Mouse (Mus musculus) lung, embryonic 14.5 days (tissue): Measurements from ENCODE around the gene Lrig2. TPM values are rescaled to one million over a fixed set of nuclear protein-coding genes. Genes with fewer than 3 reads are reported as not detected.

ENCODE experiments used
- ATAC-seq: fragments of 200-750 bp; cut with Nextera tagmentation; 2 replicates; pipeline ENCODE4 v1.8.0; 2017; ENCODE audit warnings: mild to moderate bottlenecking, moderate TSS enrichment, moderate library complexity; ENCODE audit not compliant: insufficient read depth
- DNase-seq: peaks from one replicate; pipeline ENCODE4 v3.0.0-alpha.2; 2015
- H3K27ac ChIP-seq: fragments of 300-500 bp; sonication (generic); 2 replicates; pipeline ENCODE4 v1.5.1; 2014; ENCODE audit warnings: low read depth, mild to moderate bottlenecking, moderate library complexity
- H3K27me3 ChIP-seq: fragments of 300-500 bp; sonication (generic); 2 replicates; pipeline ENCODE4 v1.6.1; 2014; ENCODE audit warnings: low read length, control low read depth; ENCODE audit not compliant: insufficient read depth
- H3K36me3 ChIP-seq: fragments of 300-500 bp; sonication (generic); 2 replicates; pipeline ENCODE4 v1.6.1; 2014; ENCODE audit warnings: control low read depth; ENCODE audit not compliant: insufficient read depth
- H3K4me1 ChIP-seq: fragments of 300-500 bp; sonication (generic); 2 replicates; pipeline ENCODE4 v1.6.1; 2014; ENCODE audit warnings: antibody characterized with exemption, control low read depth; ENCODE audit not compliant: insufficient read depth
- H3K4me2 ChIP-seq: fragments of 300-500 bp; sonication (generic); 2 replicates; pipeline ENCODE4 v1.6.1; 2014; ENCODE audit warnings: mild to moderate bottlenecking
- H3K4me3 ChIP-seq: fragments of 300-500 bp; sonication (generic); 2 replicates; pipeline ENCODE4 v1.5.1; 2014; ENCODE audit warnings: low read depth, low read length
- H3K9ac ChIP-seq: fragments of 300-500 bp; sonication (generic); 2 replicates; pipeline ENCODE4 v1.6.1; 2014
- H3K9me3 ChIP-seq: fragments of 300-500 bp; sonication (generic); 2 replicates; pipeline ENCODE4 v1.6.1; 2016; ENCODE audit warnings: low read depth, low read length, control low read depth
- CTCF ChIP-seq: IDR thresholded peaks from 2 replicates; pipeline ENCODE4 v1.5.1; 2016; ENCODE audit warnings: antibody characterized with exemption, low read depth
- WGBS: fragments of 180-500 bp; shearing (Covaris S2); extraction: QIAGEN DNeasy Blood & Tissue Kit; methylation state at CpG from one replicate; pipeline ENCODE4 v1.1.7; 2014; 5-methylcytosine and 5-hydroxymethylcytosine counted together
- polyA plus RNA-seq: library from polyadenylated mRNA; unstranded; fragments of >200 nt; fragmentation: Nextera tagmentation; extraction: Ambion mirVana; gene quantifications from 2 replicates; pipeline ENCODE4 v1.2.1, GENCODE M21; 2014

Lrig2 gene
- polyA plus RNA-seq, 1 experiment from 2014 or later: 18.8 TPM

DNA sequence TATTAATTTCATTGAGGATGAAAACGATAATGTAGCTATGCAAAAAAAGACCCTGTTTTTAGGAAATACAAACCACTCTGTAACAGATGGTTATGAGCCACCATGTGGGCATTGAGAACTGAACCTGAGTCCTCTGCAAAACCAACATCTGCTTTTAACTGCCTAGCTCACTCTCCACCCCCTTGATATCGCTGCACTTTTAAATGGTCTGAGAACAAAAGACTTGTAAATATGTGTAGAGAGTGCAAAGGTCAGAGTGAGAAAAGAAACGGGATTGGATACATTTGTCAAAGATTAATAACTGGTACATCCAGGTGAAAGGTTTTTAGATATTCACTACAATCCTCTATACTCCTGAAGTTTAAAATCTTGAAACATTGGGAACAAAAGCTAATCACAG lies 42.3 kb downstream of the Lrig2 start:
- H3K9me3 ChIP-seq: no peaks in the 10 kb centered on the region
- H3K36me3 ChIP-seq: peaks cover 35% of the 10 kb centered on the region
- H3K9ac ChIP-seq: no peak overlapping the region
- TF ChIP-seq CTCF: no peak
- no peak overlapping the region for H3K4me3 ChIP-seq
- H3K27me3 ChIP-seq: no peaks in the 10 kb centered on the region
- no peak overlapping the region for H3K4me2 ChIP-seq
- ATAC-seq (no peak), DNase-seq (no peak)
- no peak overlapping the region for H3K27ac ChIP-seq
- 69% methylated on average over 3 of the region's 3 CpGs for WGBS
- no peaks in the 10 kb centered on the region for H3K4me1 ChIP-seq

DNA sequence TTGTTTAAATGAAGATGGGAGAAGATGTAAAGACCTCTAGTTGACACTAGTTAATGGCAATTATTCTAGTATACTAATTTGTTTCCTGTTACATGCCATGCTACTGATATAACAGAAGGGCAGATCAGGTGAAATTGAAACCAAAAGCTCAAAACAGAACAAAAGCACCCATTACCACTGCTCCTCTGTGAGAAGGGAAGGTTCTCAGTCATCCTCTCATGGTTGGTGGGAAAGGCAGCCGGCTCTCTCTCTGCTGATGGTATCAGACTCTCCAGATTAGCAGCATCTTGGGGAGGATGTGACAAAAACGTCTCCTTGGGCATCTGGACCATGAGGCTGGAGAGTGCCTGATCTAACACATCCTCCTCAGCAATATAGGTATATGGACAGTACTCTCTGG lies 50.5 kb downstream of the Lrig2 start:
- Histone ChIP-seq H3K27ac (no peak overlapping the region), H3K9ac (no peak overlapping the region), H3K27me3 (no peaks in the 10 kb centered on the region), H3K4me3 (no peak overlapping the region), H3K4me2 (no peak overlapping the region), H3K4me1 (no peaks in the 10 kb centered on the region), H3K36me3 (peaks cover 89% of the 10 kb centered on the region), H3K9me3 (no peaks in the 10 kb centered on the region)
- ATAC-seq (no peak), DNase-seq (no peak)
- WGBS: 71% methylated on average over 2 of the region's 2 CpGs
- TF ChIP-seq CTCF: no peak

DNA sequence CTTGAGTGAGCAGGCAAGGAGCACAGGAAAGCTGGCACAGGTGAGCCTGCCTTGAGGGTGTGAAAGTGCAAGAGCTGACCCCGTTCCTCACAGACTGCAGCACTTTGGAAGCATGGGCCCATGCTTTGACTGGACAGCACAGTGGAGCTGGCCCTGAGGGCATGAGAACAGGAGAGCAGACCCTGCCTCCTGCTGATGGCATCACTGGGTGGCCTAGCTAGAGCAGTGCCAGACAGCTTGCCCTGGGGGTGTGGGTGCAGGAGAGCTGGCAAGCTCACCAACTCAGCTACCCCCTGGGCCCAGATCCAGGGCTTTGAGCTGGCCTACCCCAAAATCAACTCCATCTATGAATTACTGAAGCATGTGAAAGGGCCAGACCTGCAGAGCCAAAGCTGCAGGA lies 53.1 kb downstream of the Lrig2 start:
- no peak for TF ChIP-seq CTCF
- Histone ChIP-seq H3K27ac (no peak overlapping the region), H3K9me3 (no peaks in the 10 kb centered on the region), H3K36me3 (peaks cover 67% of the 10 kb centered on the region), H3K4me1 (no peaks in the 10 kb centered on the region), H3K4me2 (no peak overlapping the region), H3K4me3 (no peak overlapping the region), H3K27me3 (no peaks in the 10 kb centered on the region), H3K9ac (no peak overlapping the region)
- WGBS: 86% methylated on average over 1 of the region's 1 CpGs
- ATAC-seq (no peak), DNase-seq (no peak)

DNA sequence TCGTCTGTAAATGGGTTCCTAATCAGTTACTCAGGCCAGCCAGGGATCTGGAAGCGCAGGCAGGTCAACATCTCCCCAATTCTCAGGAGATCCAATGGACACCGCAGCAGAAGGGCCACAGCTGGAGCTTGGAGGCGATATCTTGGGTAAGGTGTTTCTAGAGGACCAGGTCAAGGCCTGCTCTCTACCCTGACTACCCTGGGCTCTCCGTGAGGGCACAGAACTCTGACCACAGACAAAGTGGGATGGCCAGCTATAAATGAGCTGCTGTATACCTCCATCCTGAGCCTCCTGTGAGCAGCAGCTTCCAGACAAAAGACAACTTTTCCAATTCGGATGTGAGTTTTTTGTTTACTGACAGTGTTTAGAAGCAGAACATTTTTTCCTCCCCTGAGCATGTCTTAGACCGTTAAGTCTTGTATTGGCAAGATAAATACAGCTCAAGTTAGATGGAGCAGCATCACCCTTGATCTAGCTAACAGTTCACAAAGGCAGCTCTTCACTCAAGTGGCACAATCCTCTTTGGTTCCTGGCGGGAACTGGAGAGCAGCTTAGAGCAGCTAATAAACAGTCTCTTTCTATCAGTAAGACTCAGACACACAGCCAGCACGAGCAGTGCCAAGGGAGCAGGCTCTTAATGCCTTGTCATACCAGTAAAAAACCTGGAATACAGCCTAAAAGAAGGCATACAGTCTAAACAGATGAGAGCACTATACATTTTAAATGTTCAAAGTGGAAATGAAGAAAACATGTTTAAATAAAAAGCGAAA lies 56.0 kb downstream of the Lrig2 start:
- no peak overlapping the region for H3K4me3 ChIP-seq
- WGBS: 70% methylated on average over 10 of the region's 10 CpGs
- no peaks in the 10 kb centered on the region for H3K27me3 ChIP-seq
- H3K9ac ChIP-seq: no peak overlapping the region
- H3K36me3 ChIP-seq: peaks cover 40% of the 10 kb centered on the region
- DNase-seq (no peak), ATAC-seq (no peak)
- no peak for TF ChIP-seq CTCF
- H3K9me3 ChIP-seq: no peaks in the 10 kb centered on the region
- no peak overlapping the region for H3K4me2 ChIP-seq
- no peaks in the 10 kb centered on the region for H3K4me1 ChIP-seq
- no peak overlapping the region for H3K27ac ChIP-seq

DNA sequence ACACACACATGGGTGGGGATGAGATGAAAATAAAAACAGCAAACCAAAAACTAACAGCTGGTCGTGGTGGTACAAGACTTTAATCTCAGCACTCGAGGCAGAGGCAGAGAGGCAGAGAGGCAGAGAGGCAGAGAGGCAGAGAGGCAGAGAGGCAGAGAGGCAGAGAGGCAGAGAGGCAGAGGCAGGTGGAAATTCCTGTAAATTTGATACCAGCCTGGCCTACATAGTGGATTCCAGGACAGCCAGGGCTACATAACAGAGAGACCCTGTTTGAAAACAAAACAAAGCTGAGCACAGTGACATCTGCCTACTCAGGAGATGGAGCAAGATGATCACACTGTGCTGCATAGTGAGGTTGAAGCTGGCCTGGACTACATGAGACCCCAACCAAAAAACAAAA lies 64.5 kb downstream of the Lrig2 start:
- 59% methylated on average over 2 of the region's 2 CpGs for WGBS

DNA sequence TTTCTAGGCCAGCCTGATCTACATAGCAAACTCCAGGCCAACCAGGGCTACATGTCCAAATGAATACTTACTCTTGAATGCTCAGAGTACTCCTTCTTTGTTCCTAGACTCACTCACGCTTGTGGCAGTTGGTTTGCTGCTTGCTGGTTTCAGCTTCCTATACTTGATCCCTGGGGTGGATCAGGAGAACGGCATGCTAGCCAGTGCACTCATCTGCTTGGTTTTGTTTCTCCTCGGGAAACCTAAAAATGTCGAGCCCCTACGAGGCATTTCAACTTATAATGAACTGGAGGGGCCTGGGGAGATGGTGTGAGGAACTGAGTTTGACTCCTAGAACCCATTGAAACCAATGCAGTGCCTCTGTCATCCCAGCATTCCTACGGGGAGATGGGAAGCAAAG lies 65.0 kb downstream of the Lrig2 start:
- no peak for TF ChIP-seq CTCF
- Histone ChIP-seq H3K9ac (no peak overlapping the region), H3K4me2 (no peak overlapping the region), H3K4me1 (no peaks in the 10 kb centered on the region; the same call in 1 of the 2 replicates), H3K27ac (no peak overlapping the region), H3K9me3 (no peaks in the 10 kb centered on the region), H3K27me3 (no peaks in the 10 kb centered on the region), H3K4me3 (no peak overlapping the region), H3K36me3 (no peaks in the 10 kb centered on the region)
- 75% methylated on average over 6 of the region's 6 CpGs for WGBS
- ATAC-seq (no peak), DNase-seq (no peak)

More for the DNA sequence above, 64.5 kb downstream of the Lrig2 start:
- ATAC-seq (no peak), DNase-seq (no peak)
- no peaks in the 10 kb centered on the region for H3K27me3 ChIP-seq
- no peaks in the 10 kb centered on the region for H3K9me3 ChIP-seq
- no peak overlapping the region for H3K9ac ChIP-seq
- H3K4me1 ChIP-seq: no peaks in the 10 kb centered on the region
- no peak overlapping the region for H3K4me3 ChIP-seq
- H3K4me2 ChIP-seq: no peak overlapping the region
- no peaks in the 10 kb centered on the region for H3K36me3 ChIP-seq
- H3K27ac ChIP-seq: no peak overlapping the region
- TF ChIP-seq CTCF: no peak

DNA sequence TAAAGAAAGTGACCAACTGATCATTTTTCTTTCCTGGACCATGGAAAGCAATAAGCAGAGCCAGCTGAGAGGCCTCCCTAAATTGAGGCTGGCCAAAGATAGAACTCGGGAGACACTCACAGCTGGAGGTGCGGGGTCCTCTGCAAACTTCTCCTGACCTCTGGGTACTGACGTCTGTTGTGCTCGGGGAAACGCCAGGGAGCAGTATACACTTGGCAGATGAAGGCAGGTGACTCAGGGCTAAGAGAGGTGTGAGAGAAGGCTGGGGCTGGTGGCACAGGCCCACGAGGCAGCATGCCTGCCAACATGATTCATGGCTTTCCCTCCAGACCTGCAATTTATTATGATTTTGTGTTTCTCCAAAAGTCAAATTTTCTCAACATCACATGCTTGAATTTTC lies 66.1 kb downstream of the Lrig2 start:
- Histone ChIP-seq H3K27me3 (no peaks in the 10 kb centered on the region), H3K4me3 (no peak overlapping the region), H3K4me2 (no peak overlapping the region), H3K9ac (no peak overlapping the region), H3K4me1 (no peaks in the 10 kb centered on the region; the same call in 1 of the 2 replicates), H3K27ac (no peak overlapping the region), H3K9me3 (no peaks in the 10 kb centered on the region), H3K36me3 (no peaks in the 10 kb centered on the region)
- DNase-seq (no peak), ATAC-seq (no peak)
- 0 out of 2 replicates have a peak, but pooled peaks have one; percentile 14 for TF ChIP-seq CTCF
- WGBS: 27% methylated on average over 6 of the region's 6 CpGs
